Mouse (Mus musculus): ENCODE results near the gene Adipor2. TPM values are rescaled to one million over a fixed set of nuclear protein-coding genes. Genes with fewer than 3 reads are reported as not detected.
A peak's percentile ranks its signal among the peaks of the same experiment; 100 is the strongest.

Gene Adipor2
- polyA plus RNA-seq, 2 experiments from 2014 or later, result 10.1 to 11.5 TPM

GRCm38 (mm10) chr6:119419412-119419811, 1.9 kb upstream of the Adipor2 start:
- no peak for ATAC-seq

DNA sequence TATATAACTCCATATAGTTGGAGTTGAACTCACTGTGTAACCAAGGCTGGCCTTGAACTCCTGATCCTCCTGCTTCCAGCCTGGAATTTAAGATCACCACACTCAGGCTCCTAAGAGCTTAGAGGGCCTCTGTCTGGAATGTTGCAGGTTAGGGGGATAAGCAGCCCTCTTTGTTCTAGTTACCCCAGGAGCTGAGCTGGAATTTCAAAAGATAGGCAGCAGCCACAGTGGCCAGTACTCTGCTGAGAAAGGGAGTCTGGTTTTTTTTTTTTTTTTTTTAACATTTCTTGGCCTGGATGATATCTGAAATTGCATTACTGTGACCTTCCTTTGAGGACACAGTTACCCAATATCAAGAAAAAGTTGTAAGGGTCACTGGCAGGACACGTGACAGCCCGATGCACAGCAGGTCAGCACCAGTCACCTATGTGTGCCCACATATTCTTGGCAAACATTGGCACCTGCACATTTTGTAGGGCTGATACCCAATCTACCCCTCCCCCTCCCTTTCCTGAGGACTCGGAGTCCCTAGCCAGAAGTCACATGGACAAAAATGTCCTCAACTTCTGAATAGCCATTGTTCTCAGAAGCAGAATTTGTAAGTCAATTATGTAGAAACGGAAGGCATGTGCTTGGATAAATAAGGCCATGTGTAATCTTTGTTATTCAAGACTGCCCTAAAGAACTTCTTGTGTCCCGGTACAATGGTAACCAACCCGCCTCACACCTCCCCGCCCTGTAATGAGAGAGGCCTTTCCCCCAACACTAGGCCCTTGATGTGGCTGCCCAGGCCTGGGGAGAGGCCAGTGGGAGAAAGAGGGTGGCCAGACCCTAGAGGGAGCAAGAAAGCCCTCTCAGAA, 1.1 kb upstream of the Adipor2 start:
- ATAC-seq, result no peak

DNA sequence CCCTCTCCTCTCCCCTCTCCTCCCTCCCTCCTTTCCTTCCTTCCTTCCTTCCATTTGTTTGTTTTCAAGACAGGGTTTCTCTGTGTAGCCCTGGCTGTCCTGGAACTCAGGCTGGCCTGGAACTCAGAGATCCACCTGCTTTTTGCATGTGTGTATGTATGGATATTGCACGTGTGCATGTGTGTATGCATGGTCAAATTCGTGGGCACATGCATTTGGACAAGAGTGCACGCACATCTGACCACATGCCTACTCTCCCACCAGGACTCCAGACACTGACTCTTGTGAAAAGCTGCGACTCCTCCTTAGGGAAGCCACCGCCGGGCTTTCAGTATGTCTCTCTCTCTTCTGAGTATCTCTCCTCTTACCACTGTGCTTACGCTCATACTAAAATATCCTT, 317 bp upstream of the Adipor2 start:
- no peak for ATAC-seq

- ATAC-seq, result no peak
Measured at GRCm38 (mm10) chr6:119416643-119417042, 861 bp downstream of the Adipor2 start.

DNA sequence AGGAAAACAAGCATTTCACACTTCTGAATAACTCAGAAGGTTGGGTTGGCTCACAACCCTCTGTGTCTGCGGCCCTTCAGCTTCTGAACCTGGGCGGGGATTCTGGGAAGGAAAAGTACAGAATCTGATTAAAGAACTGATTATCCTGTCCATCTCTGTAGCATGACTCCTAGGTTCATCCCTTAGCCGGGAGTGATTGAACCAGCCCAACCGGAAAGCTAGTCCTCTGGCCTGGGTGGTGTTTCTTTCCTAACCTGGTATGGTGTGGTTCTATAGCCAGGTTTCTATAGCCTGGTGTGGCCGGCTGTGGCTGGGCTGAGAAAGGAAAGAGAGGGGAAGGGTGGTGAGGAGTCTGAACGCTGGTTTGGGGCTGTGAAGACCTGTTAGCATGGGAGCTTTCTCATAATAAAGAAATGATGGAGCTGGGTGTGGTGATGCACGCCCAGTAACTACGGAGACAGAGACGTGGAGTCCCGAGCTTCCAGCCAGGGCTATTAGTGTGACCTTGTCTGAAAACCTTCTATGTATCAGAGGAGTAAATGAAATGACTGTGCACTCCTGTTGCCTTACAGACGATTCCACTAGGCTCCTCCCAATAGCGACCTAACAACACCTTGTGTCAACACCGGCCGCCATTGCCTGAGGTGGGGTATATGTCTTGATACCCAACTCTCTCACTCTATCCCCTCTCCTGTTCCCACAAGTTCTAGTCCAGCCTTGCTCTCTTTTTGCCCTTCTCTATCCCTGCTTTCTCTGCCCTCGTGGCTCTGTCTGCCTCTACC, 3.1 kb downstream of the Adipor2 start:
- ATAC-seq, result no peak

- ATAC-seq, result no peak
Measured at GRCm38 (mm10) chr6:119412588-119412987, 4.9 kb downstream of the Adipor2 start.

- no peak for ATAC-seq
Measured at GRCm38 (mm10) chr6:119411511-119411910, 6.0 kb downstream of the Adipor2 start.

GRCm38 (mm10) chr6:119409766-119410165, 7.7 kb downstream of the Adipor2 start:
- ATAC-seq, result no peak

GRCm38 (mm10) chr6:119408582-119408981, 8.9 kb downstream of the Adipor2 start:
- ATAC-seq, result no peak

DNA sequence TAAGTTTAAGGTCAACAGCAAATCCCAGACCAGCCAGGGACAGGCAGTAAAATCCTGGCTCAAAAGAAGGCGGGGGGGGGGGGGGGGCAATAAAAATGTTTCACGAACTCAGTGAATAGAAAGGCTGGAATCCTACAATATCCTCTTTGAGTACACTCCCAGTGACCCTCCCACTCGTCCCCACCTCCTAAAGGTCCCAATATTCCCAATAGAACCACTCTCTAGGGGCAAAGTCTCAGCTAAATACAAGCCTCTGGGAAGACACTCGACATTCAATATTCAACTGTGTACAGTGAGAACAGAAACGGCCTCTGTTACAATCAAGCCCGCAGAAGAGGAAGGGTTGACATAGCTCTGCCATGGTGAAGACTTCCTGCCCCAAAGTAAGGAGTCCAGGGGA, 9.7 kb downstream of the Adipor2 start:
- no peak for ATAC-seq

DNA sequence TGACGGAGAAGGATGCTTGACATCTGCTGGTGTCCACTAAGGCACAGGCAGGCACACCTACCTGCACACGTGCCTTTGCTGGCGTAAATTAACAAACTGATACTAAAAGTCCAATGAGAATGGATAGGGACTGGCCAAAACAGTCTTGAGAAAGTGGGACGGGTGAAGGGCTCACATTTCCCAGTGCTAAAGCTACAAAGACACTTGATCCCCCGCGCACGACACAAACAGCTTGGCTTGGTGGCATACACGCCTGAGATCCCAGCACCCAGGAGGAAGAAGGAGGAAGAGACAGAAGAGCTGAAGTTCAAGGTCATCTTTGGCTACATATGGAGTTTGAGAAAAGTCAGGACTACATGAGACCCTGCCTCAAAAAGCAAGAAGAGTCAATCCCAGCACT, 11.0 kb downstream of the Adipor2 start:
- no peak for ATAC-seq

DNA sequence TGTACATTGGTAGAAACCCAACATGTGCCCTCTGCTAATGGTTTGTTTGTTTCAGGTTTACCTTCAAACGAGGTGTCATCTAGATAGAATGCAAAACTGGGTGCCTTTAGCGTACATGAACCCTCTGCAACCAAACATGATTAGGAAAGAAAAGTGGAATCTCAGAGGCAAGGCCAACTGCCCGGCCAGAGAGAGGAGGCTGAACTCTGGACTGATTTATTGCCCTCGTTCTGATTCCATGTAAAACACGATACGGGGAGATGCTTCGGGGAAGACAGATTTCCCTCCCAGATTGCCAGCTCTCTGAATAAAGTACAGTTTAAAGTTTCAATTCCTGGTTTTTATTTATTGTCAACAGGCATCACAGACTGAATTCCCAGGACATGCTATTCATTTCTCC, 12.2 kb downstream of the Adipor2 start:
- no peak for ATAC-seq

DNA sequence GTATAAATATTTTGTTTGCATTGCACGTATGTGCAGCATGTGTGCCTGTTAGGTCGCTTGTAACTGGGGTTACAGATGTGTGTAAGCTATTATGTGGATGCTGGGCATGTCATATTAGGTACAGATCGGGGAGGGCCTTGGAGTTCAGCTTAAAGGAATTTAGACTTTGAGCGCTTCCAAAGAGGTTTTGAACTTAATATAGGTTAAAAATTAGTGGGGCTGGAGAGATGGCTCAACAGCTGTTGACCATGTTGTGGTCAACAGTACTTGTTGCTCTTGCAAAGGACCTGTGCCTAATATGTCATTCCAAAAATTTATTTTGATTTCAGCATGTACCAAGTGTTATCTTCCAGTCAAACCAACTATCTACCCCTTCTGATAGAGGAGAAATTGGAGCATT, 12.7 kb downstream of the Adipor2 start:
- no peak for ATAC-seq

DNA sequence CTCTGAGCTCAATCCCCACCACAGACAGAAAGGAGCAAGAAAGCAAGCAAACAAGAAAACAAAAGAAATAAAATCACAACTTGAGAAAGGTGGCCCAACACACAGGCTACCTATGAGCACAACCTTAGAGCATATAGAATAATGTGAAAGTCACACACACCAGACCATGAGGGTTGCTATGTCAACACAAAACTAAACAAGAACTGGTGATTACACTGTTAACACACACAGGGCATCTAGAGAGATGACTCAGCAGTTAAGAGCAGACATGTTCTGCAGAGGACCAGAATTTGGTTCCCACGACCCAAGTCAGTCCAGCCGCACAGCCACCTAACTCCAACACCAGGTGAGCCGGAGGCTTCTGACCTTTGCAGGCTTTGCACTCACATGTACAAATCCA, 14.5 kb downstream of the Adipor2 start:
- no peak for ATAC-seq

- ATAC-seq, result peak; percentile 32
Measured at GRCm38 (mm10) chr6:119401545-119402304, 15.8 kb downstream of the Adipor2 start.

DNA sequence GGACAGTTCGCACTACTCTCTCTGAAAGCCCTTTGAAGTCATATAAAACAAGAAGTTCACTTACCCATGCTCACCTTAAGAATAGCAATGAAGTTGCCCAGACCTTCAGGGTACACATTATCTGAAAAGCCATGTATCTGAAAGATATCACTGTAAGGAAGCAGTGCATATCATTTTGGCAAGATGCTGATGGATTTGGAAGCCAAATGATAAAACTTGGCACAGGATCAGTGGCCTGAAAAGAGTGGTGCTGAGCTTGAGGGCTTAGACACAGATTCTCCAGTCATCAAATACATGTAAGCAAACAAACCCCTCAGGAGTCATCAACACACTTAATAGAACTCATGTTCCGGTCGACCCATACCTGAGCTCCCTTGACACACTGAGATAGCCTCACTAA, 16.9 kb downstream of the Adipor2 start:
- ATAC-seq, result no peak

GRCm38 (mm10) chr6:119399371-119399770, 18.1 kb downstream of the Adipor2 start:
- ATAC-seq, result no peak

DNA sequence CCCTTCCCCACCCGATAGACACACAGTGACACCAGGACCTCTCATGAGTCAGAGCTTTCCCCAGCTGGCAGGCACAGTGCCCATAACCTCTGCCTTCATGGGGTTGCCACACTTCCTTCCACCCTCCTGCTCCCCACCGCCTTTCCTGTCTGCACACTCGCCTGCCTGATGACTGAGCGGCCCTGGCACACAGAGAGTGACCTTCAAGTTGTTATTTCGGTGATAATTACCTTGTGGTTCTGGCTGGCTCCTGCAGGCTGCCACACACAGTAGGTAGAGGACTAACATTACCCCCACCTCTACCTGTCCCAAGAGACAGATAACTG, 21.2 kb downstream of the Adipor2 start:
- peak; percentile 79 for ATAC-seq

DNA sequence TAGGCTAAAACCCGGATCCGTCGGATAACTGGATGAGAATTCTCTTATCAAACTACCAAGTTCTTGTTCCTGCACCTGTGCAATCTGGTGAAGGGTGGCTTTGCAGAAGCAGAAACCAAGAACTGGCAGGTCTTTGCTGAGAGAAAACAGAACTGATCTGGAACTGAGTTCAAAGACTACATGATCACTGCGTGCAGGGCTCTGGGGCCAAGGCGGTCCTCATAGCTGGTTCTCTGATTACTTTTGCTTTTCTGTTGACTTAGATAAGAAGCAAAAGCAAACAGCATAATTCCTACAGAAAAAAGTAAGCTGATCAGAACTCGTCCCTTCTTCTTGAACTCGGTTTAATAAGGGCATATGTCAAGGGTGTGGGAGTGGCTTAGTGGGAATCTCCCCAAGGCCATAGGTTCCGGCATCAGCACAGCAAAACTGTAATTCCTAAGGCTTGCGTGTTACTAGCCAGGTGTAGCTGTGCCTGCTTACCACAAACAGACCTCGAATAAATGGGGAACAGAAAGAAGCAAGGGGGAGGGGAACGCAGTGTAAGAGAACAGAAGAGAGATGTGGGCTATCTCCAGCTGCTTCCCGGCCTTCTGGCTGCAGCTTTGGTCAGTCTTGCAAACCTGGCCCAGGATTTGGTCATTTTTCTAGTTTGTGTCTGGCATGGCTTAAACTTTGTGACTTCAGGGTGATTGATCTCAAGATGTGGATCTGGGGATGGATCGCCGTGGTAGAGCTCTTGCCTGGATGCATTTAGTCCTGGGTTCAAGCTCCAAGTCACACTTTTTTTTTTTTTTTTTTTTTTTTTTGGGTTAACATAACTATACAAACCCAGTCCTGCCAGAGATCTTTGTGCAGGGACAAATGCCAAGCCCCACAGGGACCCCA, 21.8 kb downstream of the Adipor2 start:
- peak; percentile 72 for ATAC-seq

DNA sequence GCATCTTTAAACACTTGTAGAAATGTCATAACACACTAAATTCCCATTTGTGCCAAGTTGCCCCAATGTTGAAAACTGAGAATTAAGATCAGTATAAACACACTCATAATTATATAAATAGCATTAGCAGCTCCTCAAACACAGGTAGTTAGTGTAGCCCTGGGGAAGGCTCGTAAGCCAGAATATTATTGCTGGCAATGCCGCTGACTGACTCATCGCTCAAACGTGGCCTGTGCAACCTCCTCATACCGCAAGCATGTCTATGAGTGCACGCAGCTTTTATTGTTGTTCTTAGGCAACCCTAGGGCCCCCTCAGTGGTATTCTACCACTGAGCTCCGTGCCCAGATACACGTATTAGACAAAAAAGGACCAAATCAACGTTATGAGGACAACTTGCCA, 24.7 kb downstream of the Adipor2 start:
- ATAC-seq, result no peak

GRCm38 (mm10) chr6:119390728-119391127, 26.8 kb downstream of the Adipor2 start:
- ATAC-seq, result no peak

DNA sequence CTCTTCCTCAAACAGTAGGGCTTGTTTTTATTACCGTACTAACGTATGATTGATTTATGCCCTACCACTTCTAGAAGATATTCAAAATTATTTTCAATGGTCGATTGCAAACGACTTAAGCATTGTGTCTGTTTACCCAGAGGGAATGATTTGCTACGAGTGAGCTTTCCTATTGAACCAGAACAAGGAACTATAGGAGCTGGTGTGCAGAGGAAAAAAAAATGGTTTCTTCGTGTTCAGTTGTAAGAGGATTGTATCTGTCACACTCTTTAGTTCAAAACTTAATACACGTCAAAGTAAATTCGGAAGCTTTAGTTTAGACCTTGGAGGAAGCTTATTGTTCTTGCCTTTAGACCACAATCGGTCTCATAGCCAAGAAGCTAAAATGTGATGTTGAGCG, 28.4 kb downstream of the Adipor2 start:
- ATAC-seq, result no peak

Measured in activated CD4-positive, CD25-positive, alpha-beta regulatory T cell, adult 4 months (primary cell).